Mouse (Mus musculus): ENCODE data around the gene Gm38392. TPM values are rescaled to one million over a fixed set of nuclear protein-coding genes. Genes with fewer than 3 reads are reported as not detected.

Gene Gm38392
- total RNA-seq (2023) = not detected

GRCm38 (mm10) chr3:88287110-88287509 lies at the start of gene Gm38392:
Gene Gm38392, minus strand, starts transcription at chr3:88287210.

GRCm38 (mm10) chr3:88336058-88337013 lies 49.3 kb upstream of the Gm38392 start, which contains the start of the genes Tmem79 and Smg5:
Gene Tmem79, minus strand, starts transcription at chr3:88336148.
Gene Smg5, plus strand, starts transcription at chr3:88336260.

GRCm38 (mm10) chr3:88324951-88325405 lies 38.0 kb upstream of the Gm38392 start, which contains the start of gene Glmp:
Gene Glmp, plus strand, starts transcription at chr3:88325023.

DNA sequence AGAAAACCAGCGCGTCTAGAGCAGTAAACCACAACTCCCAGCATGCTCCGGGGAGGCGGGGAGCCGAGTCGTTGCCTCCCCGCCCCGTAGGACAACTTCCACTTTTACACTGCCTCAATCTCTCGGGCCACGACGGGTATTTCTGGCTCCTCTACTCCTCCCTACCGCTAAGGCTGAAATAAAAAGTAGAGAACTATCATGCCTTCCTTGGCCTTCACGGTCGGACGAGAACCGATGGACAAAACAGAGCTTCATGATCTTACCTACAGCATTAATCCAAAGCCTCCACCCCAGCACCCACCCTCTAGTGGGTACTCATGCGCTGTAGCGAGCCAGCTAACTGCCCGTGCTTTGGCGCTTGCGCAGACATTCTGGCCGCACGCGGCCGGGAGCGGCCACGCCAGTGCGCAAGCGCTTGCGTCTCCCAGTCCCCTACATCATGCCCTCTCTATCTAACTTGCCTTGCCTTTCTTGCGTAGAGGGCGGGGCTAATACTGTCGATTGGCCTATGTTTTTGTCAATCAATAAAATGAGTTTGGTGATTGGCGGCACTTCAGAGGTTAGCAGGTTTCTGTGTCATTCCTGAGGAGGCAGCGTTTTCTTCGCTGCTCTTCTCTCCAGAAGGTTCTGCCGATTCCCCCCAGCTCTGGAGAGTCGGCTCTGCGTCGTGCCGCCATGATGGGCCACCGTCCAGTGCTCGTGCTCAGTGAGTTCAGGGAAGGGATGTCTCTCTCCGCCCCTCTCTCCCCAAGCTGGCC lies 9.7 kb upstream of the Gm38392 start, which contains the start of the genes Tsacc and Cct3:
Gene Tsacc, minus strand, starts transcription at position 439 of the 758 bp plus-strand sequence.
Gene Cct3, plus strand, starts transcription at position 556 of the 758 bp plus-strand sequence.

DNA sequence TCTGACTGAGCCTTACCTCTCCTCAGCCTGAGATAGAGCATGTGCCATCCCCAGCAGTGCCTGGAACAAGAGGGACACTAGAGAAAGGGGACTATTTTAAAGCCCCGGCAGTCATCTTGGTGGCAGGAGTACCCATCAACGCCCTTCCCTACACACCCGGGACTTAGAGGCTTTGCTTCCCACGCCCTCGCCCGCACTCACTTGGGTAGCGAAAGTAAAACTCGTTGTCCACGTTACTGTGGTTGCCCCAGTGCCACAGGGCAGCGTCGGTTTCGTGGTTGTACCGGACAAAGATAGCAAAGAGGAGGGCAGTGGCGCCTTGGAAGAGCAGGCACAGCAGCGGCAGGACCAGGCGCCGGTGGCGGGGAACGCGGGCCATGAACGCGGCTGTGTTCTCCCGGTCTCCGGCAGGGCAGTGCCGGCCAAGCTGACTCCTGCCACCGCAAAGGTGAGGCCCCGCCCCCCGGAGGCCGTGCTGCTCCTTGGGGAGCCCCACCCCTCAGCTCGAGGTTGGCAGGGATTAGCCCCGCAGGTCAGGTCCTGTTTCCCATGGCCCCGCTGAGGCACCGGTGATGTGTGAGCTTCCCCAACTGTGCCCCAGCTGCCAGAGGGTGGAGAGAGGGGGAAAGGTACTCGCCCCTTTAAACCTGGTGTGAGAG lies 32.6 kb downstream of the Gm38392 start, which contains the start of gene Rhbg:
Gene Rhbg, minus strand, starts transcription at position 442 of the 659 bp plus-strand sequence.

Other genes starting within 250 kb of the Gm38392 start
- gene Gpatch4, start 244.1 kb downstream of the Gm38392 start, total RNA-seq (2023) = 1 to 10 TPM; 4.8 to 4.9 TPM
- gene Naxe, start 228.7 kb downstream of the Gm38392 start, total RNA-seq (2023) = 10 to 100 TPM; 23.6 to 27.3 TPM
- gene Ttc24, start 208.9 kb downstream of the Gm38392 start, total RNA-seq (2023) = not detected
- gene Iqgap3, start 205.2 kb downstream of the Gm38392 start, total RNA-seq (2023) = 10 to 100 TPM; 31.6 to 33.7 TPM
- gene Mef2d, start 144.8 kb downstream of the Gm38392 start, total RNA-seq (2023) = 100 to 1,000 TPM in 1 of 2 experiments, 10 to 100 TPM in 1; 73.1 to 107 TPM
- gene Rhbg, start 32.5 kb downstream of the Gm38392 start, total RNA-seq (2023) = not detected
- 1 to 10 TPM; 1.4 to 2.1 TPM for gene Tsacc, start 9.8 kb upstream of the Gm38392 start, total RNA-seq (2023)
- 10 to 100 TPM; 57.5 to 65.8 TPM for gene Cct3, start 9.9 kb upstream of the Gm38392 start, total RNA-seq (2023)
- 100 to 1,000 TPM; 128 to 130 TPM for gene Glmp, start 37.8 kb upstream of the Gm38392 start, total RNA-seq (2023)
- gene Tmem79, start 48.9 kb upstream of the Gm38392 start, total RNA-seq (2023) = under 1 TPM; 0.71 to 0.79 TPM
- gene Smg5, start 49.0 kb upstream of the Gm38392 start, total RNA-seq (2023) = 10 to 100 TPM; 42.3 to 42.6 TPM
- not detected for gene Paqr6, start 77.4 kb upstream of the Gm38392 start, total RNA-seq (2023)
- 1 to 10 TPM; 1.5 to 5.5 TPM for gene Bglap3, start 85.5 kb upstream of the Gm38392 start, total RNA-seq (2023)
- gene Bglap2, start 91.5 kb upstream of the Gm38392 start, total RNA-seq (2023) = 10 to 100 TPM in 1 of 2 experiments, 1 to 10 TPM in 1; 3.7 to 11.5 TPM
- 10 to 100 TPM; 16.8 to 30.3 TPM for gene Bglap, start 97.3 kb upstream of the Gm38392 start, total RNA-seq (2023)
- gene Pmf1, start 123.1 kb upstream of the Gm38392 start, total RNA-seq (2023) = 10 to 100 TPM; 61.1 to 63.9 TPM
- gene Slc25a44, start 137.9 kb upstream of the Gm38392 start, total RNA-seq (2023) = 10 to 100 TPM; 22.4 to 22.5 TPM
- gene Sema4a, start 174.0 kb upstream of the Gm38392 start, total RNA-seq (2023) = 100 to 1,000 TPM; 326 to 366 TPM
- 10 to 100 TPM; 10.1 to 20.2 TPM for gene Lmna, start 222.7 kb upstream of the Gm38392 start, total RNA-seq (2023)
- gene Mex3a, start 245.2 kb upstream of the Gm38392 start, total RNA-seq (2023) = under 1 TPM; 0.11 to 0.13 TPM

All from neutrophil, adult 59 days (primary cell).